Mouse (Mus musculus): ENCODE data around the gene 1190005I06Rik. TPM values are rescaled to one million over a fixed set of nuclear protein-coding genes. Genes with fewer than 3 reads are reported as not detected.

Gene 1190005I06Rik
- polyA plus RNA-seq, 1 experiment from 2014 or later, result 3.4 TPM

DNA sequence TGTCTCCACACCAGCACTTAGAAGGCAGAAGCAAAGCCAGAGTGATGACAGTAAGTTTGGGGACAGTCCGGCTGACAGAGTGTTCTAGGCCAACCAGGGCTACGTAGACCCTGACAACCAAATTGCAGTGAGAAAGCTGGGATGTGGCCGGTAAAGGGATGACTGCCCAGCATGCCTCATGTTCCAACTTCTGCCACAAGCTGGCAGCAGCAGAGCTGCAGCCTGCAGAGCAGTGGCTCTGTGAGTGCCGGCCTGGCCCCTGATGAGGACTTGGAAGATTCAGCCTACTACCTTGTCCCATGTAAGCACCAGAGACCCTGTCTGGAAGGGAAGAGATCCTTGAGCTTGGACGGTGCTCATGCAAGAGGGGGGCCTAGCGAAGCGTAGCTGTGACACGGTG is 28.3 kb upstream of the 1190005I06Rik start:
- Histone ChIP-seq H3K36me3 (replicated peaks; ENCODE audit: control insufficient read depth, insufficient read depth, low read depth, low read length) (peaks cover 9% of the 10 kb centered on the region; the same call in 1 of the 2 replicates), H3K4me3 (ENCODE audit: low read depth, low read length) (no peak overlapping the region), H3K27me3 (ENCODE audit: control insufficient read depth, insufficient read depth, low read length) (no peaks in the 10 kb centered on the region), H3K9me3 (replicated peaks; ENCODE audit: control insufficient read depth, low read length) (no peaks in the 10 kb centered on the region), H3K4me1 (ENCODE audit: control insufficient read depth, insufficient read depth, low read length) (no peaks in the 10 kb centered on the region), H3K27ac (replicated peaks; ENCODE audit: low read depth, low read length) (no peak overlapping the region), H3K4me2 (ENCODE audit: low read depth, low read length) (no peak overlapping the region), H3K9ac (replicated peaks; ENCODE audit: low read length) (no peak overlapping the region)
- 71% methylated on average over 8 of the region's 8 CpGs for WGBS
- DNase-seq (ENCODE audit: low spot score), result no peak
- no peak for ATAC-seq (replicated peaks; ENCODE audit: insufficient number of reproducible peaks, low FRiP score, low TSS enrichment, low read depth)

DNA sequence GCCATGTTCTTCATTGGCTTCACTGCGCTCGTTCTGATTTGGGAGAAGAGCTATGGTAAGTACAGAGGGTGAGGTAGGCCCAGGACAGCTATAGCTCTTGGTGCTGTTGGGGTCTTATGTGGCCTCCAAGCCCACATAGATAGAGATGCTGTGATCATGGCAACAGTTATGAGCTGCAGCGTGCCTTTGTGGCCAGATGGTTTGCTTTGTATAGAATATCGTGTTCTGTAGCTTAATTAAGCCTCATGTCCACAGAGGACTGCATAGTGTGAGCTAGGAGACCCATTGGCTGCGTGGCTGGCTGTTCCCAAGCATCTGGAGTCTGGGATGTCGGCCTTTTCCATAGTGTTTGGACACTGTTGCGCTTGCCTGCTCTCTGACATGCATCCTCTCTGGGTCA is 25.9 kb upstream of the 1190005I06Rik start:
- 90% methylated on average over 7 of the region's 7 CpGs for WGBS
- Histone ChIP-seq H3K27me3 (ENCODE audit: control insufficient read depth, insufficient read depth, low read length) (no peaks in the 10 kb centered on the region), H3K4me3 (ENCODE audit: low read depth, low read length) (no peak overlapping the region), H3K4me1 (ENCODE audit: control insufficient read depth, insufficient read depth, low read length) (no peaks in the 10 kb centered on the region), H3K9me3 (replicated peaks; ENCODE audit: control insufficient read depth, low read length) (no peaks in the 10 kb centered on the region), H3K4me2 (ENCODE audit: low read depth, low read length) (no peak overlapping the region), H3K9ac (replicated peaks; ENCODE audit: low read length) (no peak overlapping the region), H3K36me3 (replicated peaks; ENCODE audit: control insufficient read depth, insufficient read depth, low read depth, low read length) (peaks cover 9% of the 10 kb centered on the region), H3K27ac (replicated peaks; ENCODE audit: low read depth, low read length) (no peak overlapping the region)
- DNase-seq (ENCODE audit: low spot score), result no peak
- no peak for ATAC-seq (replicated peaks; ENCODE audit: insufficient number of reproducible peaks, low FRiP score, low TSS enrichment, low read depth)

- H3K4me1 ChIP-seq (ENCODE audit: control insufficient read depth, insufficient read depth, low read length), result no peaks in the 10 kb centered on the region
- H3K4me3 ChIP-seq (ENCODE audit: low read depth, low read length), result no peak overlapping the region
- peaks cover 9% of the 10 kb centered on the region for H3K36me3 ChIP-seq (replicated peaks; ENCODE audit: control insufficient read depth, insufficient read depth, low read depth, low read length)
- H3K27ac ChIP-seq (replicated peaks; ENCODE audit: low read depth, low read length), result no peak overlapping the region
- ATAC-seq (replicated peaks; ENCODE audit: insufficient number of reproducible peaks, low FRiP score, low TSS enrichment, low read depth) (no peak), DNase-seq (ENCODE audit: low spot score) (no peak)
- H3K27me3 ChIP-seq (ENCODE audit: control insufficient read depth, insufficient read depth, low read length), result no peaks in the 10 kb centered on the region
- H3K4me2 ChIP-seq (ENCODE audit: low read depth, low read length), result no peak overlapping the region
- no peaks in the 10 kb centered on the region for H3K9me3 ChIP-seq (replicated peaks; ENCODE audit: control insufficient read depth, low read length)
- H3K9ac ChIP-seq (replicated peaks; ENCODE audit: low read length), result no peak overlapping the region
- WGBS, result 91% methylated on average over 16 of the region's 16 CpGs
Observed at GRCm38 (mm10) chr8:120672626-120673229, 25.3 kb upstream of the 1190005I06Rik start.

DNA sequence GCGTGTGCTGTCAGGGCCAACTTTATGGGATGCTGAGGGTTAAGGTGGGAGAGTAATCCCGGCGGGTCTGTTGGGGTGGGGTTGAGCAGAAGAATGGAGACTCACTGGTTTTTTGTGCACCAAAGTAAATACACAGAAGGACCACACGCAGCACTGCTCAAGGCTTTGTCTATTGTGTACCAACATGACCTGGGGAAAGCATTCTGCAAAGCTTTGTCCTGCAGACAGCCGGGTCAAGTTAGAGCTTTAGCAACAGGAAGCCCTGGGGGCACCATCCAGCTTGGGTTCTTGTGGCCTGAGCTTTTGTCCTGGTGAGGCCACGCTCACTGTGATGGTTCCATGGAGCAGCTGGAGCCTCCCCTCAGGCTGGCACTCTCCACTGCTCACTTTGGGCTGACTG is 24.3 kb upstream of the 1190005I06Rik start:
- no peak overlapping the region for H3K4me2 ChIP-seq (ENCODE audit: low read depth, low read length)
- no peaks in the 10 kb centered on the region for H3K9me3 ChIP-seq (replicated peaks; ENCODE audit: control insufficient read depth, low read length)
- H3K36me3 ChIP-seq (replicated peaks; ENCODE audit: control insufficient read depth, insufficient read depth, low read depth, low read length), result peaks cover 9% of the 10 kb centered on the region
- no peak for ATAC-seq (replicated peaks; ENCODE audit: insufficient number of reproducible peaks, low FRiP score, low TSS enrichment, low read depth)
- no peaks in the 10 kb centered on the region for H3K4me1 ChIP-seq (ENCODE audit: control insufficient read depth, insufficient read depth, low read length)
- no peak overlapping the region for H3K27ac ChIP-seq (replicated peaks; ENCODE audit: low read depth, low read length)
- H3K9ac ChIP-seq (replicated peaks; ENCODE audit: low read length), result no peak overlapping the region
- no peaks in the 10 kb centered on the region for H3K27me3 ChIP-seq (ENCODE audit: control insufficient read depth, insufficient read depth, low read length)
- WGBS, result 43% methylated on average over 6 of the region's 6 CpGs
- DNase-seq (ENCODE audit: low spot score), result no peak
- no peak overlapping the region for H3K4me3 ChIP-seq (ENCODE audit: low read depth, low read length)

DNA sequence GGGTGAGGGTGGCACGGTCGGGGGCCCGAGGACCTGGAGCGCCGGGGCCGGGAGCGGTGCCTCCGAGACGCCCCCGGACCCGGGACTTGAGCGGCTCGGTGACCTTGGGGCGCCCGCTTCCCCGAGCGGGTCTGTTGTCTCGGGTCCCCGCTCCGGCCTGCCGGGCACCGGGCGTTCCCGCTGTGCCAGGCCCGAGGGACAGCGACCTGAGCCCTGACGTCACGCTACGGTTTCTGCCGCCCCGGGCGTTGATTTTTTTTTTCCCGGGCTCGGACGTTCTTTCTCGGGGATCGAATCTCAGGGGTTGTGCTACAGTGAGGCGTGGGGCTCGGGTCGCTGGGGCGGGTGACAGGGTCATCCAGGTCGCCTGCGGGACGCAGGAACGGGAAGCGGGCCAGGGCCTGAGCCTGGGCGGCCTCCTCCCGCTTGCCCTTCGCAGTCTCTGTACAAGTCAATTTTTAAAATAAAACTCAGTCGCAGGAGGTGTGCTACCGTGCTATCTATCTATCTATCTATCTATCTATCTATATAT is 21.0 kb upstream of the 1190005I06Rik start, which contains the start of gene Emc8:
Gene Emc8 (minus strand): TSS at position 200 of the 532 bp plus-strand sequence.
- H3K4me1 ChIP-seq (ENCODE audit: control insufficient read depth, insufficient read depth, low read length), result peaks cover 4% of the 10 kb centered on the region; the same call in 1 of the 2 replicates
- DNase-seq (ENCODE audit: low spot score), result peak; percentile 14
- H3K27me3 ChIP-seq (ENCODE audit: control insufficient read depth, insufficient read depth, low read length), result no peaks in the 10 kb centered on the region
- H3K4me2 ChIP-seq (ENCODE audit: low read depth, low read length), result peak within 1 kb of the TSS; percentile 90
- H3K36me3 ChIP-seq (replicated peaks; ENCODE audit: control insufficient read depth, insufficient read depth, low read depth, low read length), result peaks cover 2% of the 10 kb centered on the region
- no peaks in the 10 kb centered on the region for H3K9me3 ChIP-seq (replicated peaks; ENCODE audit: control insufficient read depth, low read length)
- H3K9ac ChIP-seq (replicated peaks; ENCODE audit: low read length), result peak within 1 kb of the TSS; percentile 93
- under 1% methylated on average over 44 of the region's 51 CpGs for WGBS
- peak within 1 kb of the TSS; percentile 96 for H3K4me3 ChIP-seq (ENCODE audit: low read depth, low read length)
- ATAC-seq (replicated peaks; ENCODE audit: insufficient number of reproducible peaks, low FRiP score, low TSS enrichment, low read depth), result no peak
- peak within 1 kb of the TSS; percentile 74 for H3K27ac ChIP-seq (replicated peaks; ENCODE audit: low read depth, low read length)

GRCm38 (mm10) chr8:120667561-120668373 is 20.3 kb upstream of the 1190005I06Rik start, which contains the start of the genes Gm27021 and Cox4i1:
Gene Gm27021, minus strand, starts transcription at chr8:120668079.
Gene Cox4i1, plus strand, starts transcription at chr8:120668222.
- no peaks in the 10 kb centered on the region for H3K9me3 ChIP-seq (replicated peaks; ENCODE audit: control insufficient read depth, low read length)
- no peaks in the 10 kb centered on the region for H3K27me3 ChIP-seq (ENCODE audit: control insufficient read depth, insufficient read depth, low read length)
- DNase-seq (ENCODE audit: low spot score) (peak; percentile 95), ATAC-seq (replicated peaks; ENCODE audit: insufficient number of reproducible peaks, low FRiP score, low TSS enrichment, low read depth) (peak; percentile 79)
- peak within 1 kb of the TSS; percentile 74 for H3K27ac ChIP-seq (replicated peaks; ENCODE audit: low read depth, low read length)
- H3K9ac ChIP-seq (replicated peaks; ENCODE audit: low read length), result peak within 1 kb of the TSS; percentile 93
- peaks cover 4% of the 10 kb centered on the region; the same call in 1 of the 2 replicates for H3K4me1 ChIP-seq (ENCODE audit: control insufficient read depth, insufficient read depth, low read length)
- H3K4me3 ChIP-seq (ENCODE audit: low read depth, low read length), result peak within 1 kb of the TSS; percentile 96
- peaks cover 2% of the 10 kb centered on the region for H3K36me3 ChIP-seq (replicated peaks; ENCODE audit: control insufficient read depth, insufficient read depth, low read depth, low read length)
- peak within 1 kb of the TSS; percentile 90 for H3K4me2 ChIP-seq (ENCODE audit: low read depth, low read length)
- WGBS, result 1% methylated on average over 89 of the region's 105 CpGs

GRCm38 (mm10) chr8:120666807-120667470 is 19.5 kb upstream of the 1190005I06Rik start:
- peak overlapping the region; percentile 93 for H3K9ac ChIP-seq (replicated peaks; ENCODE audit: low read length)
- no peaks in the 10 kb centered on the region; the same call in 1 of the 2 replicates for H3K36me3 ChIP-seq (replicated peaks; ENCODE audit: control insufficient read depth, insufficient read depth, low read depth, low read length)
- H3K4me2 ChIP-seq (ENCODE audit: low read depth, low read length), result peak overlapping the region; percentile 64
- peaks cover 4% of the 10 kb centered on the region; the same call in 1 of the 2 replicates for H3K4me1 ChIP-seq (ENCODE audit: control insufficient read depth, insufficient read depth, low read length)
- ATAC-seq (replicated peaks; ENCODE audit: insufficient number of reproducible peaks, low FRiP score, low TSS enrichment, low read depth) (no peak), DNase-seq (ENCODE audit: low spot score) (peak; percentile 30)
- no peak overlapping the region for H3K27ac ChIP-seq (replicated peaks; ENCODE audit: low read depth, low read length)
- 1% methylated on average over 17 of the region's 17 CpGs for WGBS
- H3K4me3 ChIP-seq (ENCODE audit: low read depth, low read length), result peak overlapping the region; percentile 96
- H3K27me3 ChIP-seq (ENCODE audit: control insufficient read depth, insufficient read depth, low read length), result no peaks in the 10 kb centered on the region
- H3K9me3 ChIP-seq (replicated peaks; ENCODE audit: control insufficient read depth, low read length), result no peaks in the 10 kb centered on the region
